Mouse (Mus musculus) cortical plate, adult 2 months (tissue): ENCODE measurements around the gene Txnip. TPM values are rescaled to one million over a fixed set of nuclear protein-coding genes. Genes with fewer than 3 reads are reported as not detected.

ENCODE experiments used
- H3K27ac ChIP-seq: fragments of 200-500 bp; 2 replicates; pipeline ENCODE4 v1.5.1; 2012; ENCODE audit warnings: low read length, control low read depth, inconsistent platforms; ENCODE audit not compliant: insufficient read depth
- H3K4me1 ChIP-seq: fragments of 200-500 bp; 2 replicates; pipeline ENCODE4 v1.6.1; 2011; ENCODE audit warnings: low read length; ENCODE audit not compliant: control insufficient read depth, insufficient read depth
- H3K4me3 ChIP-seq: fragments of 200-500 bp; 2 replicates; pipeline ENCODE4 v1.5.1; 2011; ENCODE audit warnings: mild to moderate bottlenecking, low read length, control low read depth; ENCODE audit not compliant: insufficient read depth
- CTCF ChIP-seq: fragments of 200-500 bp; IDR thresholded peaks from 2 replicates; pipeline ENCODE4 v1.5.1; 2011; ENCODE audit warnings: mild to moderate bottlenecking, control low read depth, low read length; ENCODE audit not compliant: insufficient read depth; ENCODE audit errors: extremely low read depth
- POLR2A ChIP-seq: fragments of 200-500 bp; IDR thresholded peaks from 2 replicates; pipeline ENCODE4 v1.6.1; 2011; ENCODE audit warnings: mild to moderate bottlenecking, low read length, control low read depth; ENCODE audit not compliant: insufficient read depth; ENCODE audit errors: extremely low read depth
- polyA plus RNA-seq: library from polyadenylated mRNA; depleted of rRNA; stranded (reverse); fragments of >200 nt; gene quantifications from 2 replicates; pipeline ENCODE4 v1.2.3, GENCODE M21; 2012

Txnip gene
- polyA plus RNA-seq, 1 experiment, result 38.5 TPM

- H3K4me1 ChIP-seq, result no peaks in the 10 kb centered on the region
- H3K27ac ChIP-seq, result no peak overlapping the region
- no peak for TF ChIP-seq POLR2A
- no peak for TF ChIP-seq CTCF
- H3K4me3 ChIP-seq, result no peak overlapping the region
Measured at GRCm38 (mm10) chr3:96532050-96532449, 25.7 kb upstream of the Txnip start.

DNA sequence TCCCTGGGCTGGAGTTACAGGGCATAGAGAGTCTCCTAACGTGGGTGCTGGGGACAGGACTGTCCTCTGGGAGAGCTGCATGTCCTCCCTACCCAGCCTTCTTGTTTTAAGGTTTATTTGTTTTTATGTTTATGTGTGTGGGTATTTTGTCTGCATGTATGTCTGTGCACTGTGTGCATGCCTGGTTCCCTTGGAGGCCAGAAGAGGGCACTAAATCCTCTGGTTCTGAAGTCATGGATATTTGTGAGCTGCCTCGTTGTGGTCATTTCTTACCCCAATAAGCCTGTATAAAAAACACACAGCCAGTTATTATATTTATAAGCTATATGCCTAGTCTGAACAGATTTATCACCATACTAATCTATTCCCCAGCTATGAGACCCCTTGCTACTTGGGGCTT is 23.5 kb upstream of the Txnip start:
- H3K4me3 ChIP-seq, result no peak overlapping the region
- H3K4me1 ChIP-seq, result no peaks in the 10 kb centered on the region
- no peak overlapping the region for H3K27ac ChIP-seq
- TF ChIP-seq POLR2A (no peak), CTCF (no peak)

DNA sequence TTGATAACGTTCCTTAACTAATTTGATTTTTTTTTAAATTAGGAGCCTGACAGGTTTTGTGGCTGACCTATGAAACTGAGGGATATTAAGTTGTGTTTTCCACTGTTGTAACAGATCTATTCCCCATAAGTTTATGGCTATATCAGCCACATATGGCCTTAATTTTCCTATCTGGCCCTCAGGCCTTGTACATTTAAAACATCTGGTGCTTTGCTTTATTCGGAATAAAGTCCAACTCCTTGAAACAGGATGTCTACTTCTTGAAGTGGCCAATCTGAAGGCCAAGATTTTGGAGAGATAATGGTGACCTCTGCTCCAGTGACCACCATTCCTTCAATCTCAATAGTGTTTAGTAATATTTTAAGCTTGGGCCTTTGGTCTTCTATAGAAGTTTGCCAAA is 18.4 kb upstream of the Txnip start:
- no peak overlapping the region for H3K27ac ChIP-seq
- no peak overlapping the region for H3K4me3 ChIP-seq
- no peaks in the 10 kb centered on the region for H3K4me1 ChIP-seq
- no peak for TF ChIP-seq POLR2A
- no peak for TF ChIP-seq CTCF

GRCm38 (mm10) chr3:96540740-96541139 is 17.0 kb upstream of the Txnip start:
- TF ChIP-seq CTCF (no peak), POLR2A (no peak)
- no peak overlapping the region for H3K4me3 ChIP-seq
- no peaks in the 10 kb centered on the region for H3K4me1 ChIP-seq
- H3K27ac ChIP-seq, result no peak overlapping the region

DNA sequence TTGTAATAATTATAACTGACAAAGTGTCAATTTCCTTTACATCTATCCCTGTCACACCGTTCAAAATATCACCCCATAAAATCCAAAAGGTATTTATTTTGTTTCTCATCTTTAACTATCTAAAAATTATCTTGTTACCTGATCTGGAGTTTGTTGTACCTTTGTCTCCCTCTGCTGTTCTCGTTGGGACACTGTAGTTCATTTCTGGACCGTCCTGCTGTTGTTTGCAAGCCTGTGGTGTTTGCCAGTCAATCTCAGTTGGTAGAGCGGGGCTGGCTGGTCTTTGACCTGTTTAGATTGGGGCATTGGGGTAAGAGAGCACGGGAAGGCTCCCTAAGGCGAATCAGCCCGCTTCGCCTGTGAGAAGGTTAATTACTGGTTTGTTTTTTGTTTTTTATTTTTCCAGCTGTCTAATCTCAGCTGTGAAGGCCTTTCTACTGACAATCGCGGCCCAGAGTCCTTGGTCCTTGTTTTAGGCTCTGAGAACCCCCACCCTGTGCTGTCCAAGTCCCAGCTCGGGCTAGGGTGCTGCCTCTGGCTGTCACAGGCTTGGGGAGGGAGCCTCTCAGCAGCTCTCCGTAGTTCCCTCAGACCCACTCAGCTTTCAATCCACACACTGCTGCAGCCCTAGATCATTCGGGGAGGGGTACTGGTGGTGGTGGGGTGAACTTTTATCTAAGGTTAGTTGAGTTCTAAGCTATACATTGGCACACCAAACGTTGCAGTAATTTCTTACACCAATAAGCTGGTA is 16.3 kb upstream of the Txnip start:
- H3K4me3 ChIP-seq, result no peak overlapping the region
- H3K27ac ChIP-seq, result no peak overlapping the region
- TF ChIP-seq POLR2A, result no peak
- TF ChIP-seq CTCF, result peak; percentile 44
- no peaks in the 10 kb centered on the region for H3K4me1 ChIP-seq

GRCm38 (mm10) chr3:96542554-96542953 is 15.2 kb upstream of the Txnip start:
- no peak for TF ChIP-seq POLR2A
- no peak for TF ChIP-seq CTCF
- Histone ChIP-seq H3K4me3 (no peak overlapping the region), H3K27ac (no peak overlapping the region), H3K4me1 (no peaks in the 10 kb centered on the region)

DNA sequence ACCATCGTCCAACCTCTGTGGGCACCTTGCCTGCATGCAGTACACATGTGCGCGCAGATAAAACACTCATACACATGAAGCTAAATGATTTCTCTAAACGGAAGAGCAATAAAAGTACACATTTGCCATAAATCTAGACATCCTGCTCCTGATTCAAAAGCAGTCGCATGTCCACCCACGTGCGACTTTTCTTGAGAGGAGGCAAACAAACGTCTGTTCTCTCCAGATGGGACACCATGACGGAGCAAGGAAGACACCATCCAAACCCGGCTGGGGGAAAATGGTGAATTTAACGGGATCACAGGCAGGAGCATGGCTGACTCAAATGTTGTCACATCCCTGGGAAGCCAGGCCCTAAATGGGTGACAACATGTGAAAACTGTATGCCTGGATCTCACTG is 14.4 kb upstream of the Txnip start:
- TF ChIP-seq POLR2A (no peak), CTCF (no peak)
- Histone ChIP-seq H3K4me3 (no peak overlapping the region), H3K4me1 (no peaks in the 10 kb centered on the region), H3K27ac (no peak overlapping the region)

DNA sequence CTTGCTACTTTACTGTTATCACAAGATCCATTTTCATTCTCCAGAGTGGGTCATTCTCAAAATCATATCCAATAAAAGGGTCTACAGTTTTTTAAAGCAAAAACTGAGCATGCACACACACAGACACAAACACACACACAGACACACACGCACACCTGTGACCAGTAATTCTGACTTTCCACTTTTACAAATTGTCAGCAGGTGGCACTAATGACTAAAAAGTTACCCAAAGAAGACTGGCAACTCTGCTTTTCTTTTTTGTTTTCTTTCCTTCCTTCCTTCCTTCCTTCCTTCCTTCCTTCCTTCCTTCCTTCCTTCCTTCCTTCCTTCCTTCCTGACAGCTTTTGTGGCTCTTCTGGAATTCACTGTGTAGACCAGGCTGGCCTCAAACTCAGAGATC is 12.2 kb upstream of the Txnip start:
- no peak overlapping the region for H3K4me3 ChIP-seq
- H3K27ac ChIP-seq, result no peak overlapping the region
- TF ChIP-seq CTCF, result peak; percentile 20; the same call in 1 of the 2 replicates
- TF ChIP-seq POLR2A, result no peak
- H3K4me1 ChIP-seq, result no peaks in the 10 kb centered on the region

DNA sequence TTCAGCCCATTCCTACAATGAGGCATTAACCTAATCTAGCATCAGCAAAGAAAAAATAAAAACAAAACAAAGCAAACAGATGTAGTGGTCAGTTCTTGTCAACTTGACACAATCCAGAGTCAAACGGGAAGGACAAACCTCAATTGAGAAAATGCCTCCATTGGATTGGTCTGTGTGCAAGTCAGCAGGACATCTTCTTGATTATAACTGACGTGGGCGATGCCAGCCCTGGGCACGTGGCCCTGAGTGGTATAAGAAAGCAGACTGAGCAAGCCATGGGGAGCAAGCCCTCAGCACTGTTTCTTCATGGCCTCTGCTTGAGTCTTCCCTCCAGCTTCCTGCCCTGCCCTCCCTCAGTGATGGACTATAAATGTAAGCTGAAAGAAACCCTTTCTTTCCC is 10.9 kb upstream of the Txnip start:
- TF ChIP-seq CTCF (no peak), POLR2A (no peak)

DNA sequence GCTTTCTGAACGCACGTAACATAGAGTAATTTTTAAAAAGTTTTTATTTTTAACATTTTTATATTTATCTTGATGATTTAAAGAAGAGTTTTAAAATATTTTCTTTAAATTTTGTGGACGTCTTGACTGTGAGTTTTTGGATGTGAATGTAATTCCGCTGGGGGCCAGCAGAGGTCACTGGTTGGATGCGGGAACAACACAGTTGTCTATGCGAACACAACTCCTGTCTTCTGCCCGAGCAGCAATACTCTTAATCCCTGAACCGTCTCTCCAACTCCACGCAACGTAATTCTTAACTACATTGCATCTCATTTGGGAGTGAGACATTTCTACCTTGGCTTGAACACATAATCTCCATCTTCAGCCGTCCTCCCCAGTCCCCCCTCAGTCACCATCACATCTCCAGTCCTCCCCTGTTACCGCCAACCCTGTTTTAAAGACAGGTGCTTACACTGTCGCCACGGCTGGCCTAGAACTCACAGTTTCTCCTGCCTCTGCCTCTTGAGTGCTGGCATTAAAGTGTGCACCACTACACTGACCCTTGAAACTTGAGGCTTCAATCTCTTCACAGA is 10.3 kb upstream of the Txnip start:
- Histone ChIP-seq H3K27ac (no peak overlapping the region), H3K4me3 (no peak overlapping the region), H3K4me1 (no peaks in the 10 kb centered on the region)
- TF ChIP-seq CTCF (peak; percentile 80), POLR2A (no peak)

More for the DNA sequence above, 10.9 kb upstream of the Txnip start:
- Histone ChIP-seq H3K4me3 (no peak overlapping the region), H3K4me1 (no peaks in the 10 kb centered on the region), H3K27ac (no peak overlapping the region)
